Mouse (Mus musculus): Measurements from ENCODE around the gene Gigyf1. TPM values are rescaled to one million over a fixed set of nuclear protein-coding genes. Genes with fewer than 3 reads are reported as not detected.

The Gigyf1 gene
- total RNA-seq, 1 experiment from 2014 or later: 16.3 TPM

DNA sequence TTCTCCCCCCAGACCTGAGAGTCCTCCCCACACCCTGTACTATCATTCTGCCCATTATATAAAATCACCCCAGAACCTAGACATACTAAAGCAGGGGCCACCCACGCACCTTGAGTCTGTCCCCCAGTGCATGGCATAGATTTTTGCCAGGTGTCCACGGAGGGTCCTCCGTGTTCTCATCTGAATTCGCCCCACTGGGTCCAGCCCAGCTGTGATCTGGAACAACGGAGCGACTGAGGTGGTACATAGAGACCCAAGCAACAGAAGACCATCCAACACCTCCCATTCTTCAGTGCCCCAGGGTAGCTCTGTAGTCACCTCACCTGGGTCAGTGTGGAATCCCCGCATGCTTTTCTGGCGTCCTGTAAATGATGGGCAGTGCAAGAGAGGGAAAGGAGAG, 11.7 kb downstream of the Gigyf1 start:
- ATAC-seq (replicated peaks in 1 of 2; ENCODE audit: insufficient read depth in 1 of 2, low FRiP score in 2 of 2, low TSS enrichment in 1 of 2, low read depth in 1 of 2, poor library complexity in 2 of 2, severe bottlenecking in 2 of 2): no peak

DNA sequence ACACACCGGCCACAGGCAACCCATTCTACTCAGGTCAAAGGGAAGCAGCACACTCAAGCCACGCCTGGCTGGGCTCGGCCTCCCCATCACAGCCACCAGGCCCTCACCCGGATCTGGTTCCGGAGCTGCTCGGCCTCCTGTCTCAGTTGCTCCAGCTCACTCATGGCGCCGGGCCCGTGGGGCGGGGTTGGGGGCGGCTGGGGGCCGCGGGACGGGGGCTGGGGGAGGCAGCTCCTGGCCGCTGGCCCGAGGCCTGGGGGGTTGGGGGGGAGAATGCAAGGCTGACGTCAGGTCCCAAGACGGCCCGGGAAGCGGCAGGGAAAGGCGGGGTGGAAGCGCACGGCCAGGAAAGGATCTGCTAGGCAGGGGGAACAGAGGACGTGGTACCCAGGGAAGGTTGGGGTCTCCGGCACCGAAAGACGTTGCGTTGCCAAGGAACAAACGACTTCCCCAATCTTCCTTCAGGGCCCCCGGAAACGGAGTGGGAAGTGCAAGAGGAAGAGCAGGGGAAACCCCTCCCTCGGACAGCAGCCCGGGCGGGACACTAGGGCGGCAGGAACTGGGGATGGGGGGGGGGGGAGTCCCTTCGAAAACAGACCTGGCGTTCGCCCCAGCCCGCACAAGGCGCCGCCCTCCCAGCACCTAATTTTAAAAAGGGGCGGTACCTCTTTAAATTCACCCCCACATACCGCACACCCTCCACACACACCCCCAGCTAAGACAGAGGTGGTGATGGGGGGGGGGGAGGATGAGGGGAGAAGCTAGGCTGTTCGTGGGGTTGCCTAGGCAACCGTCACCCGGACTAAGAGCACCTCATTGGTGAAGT, 12.5 kb downstream of the Gigyf1 start:
- peak in 1 of 2 experiments; percentile 11; a peak in 2 of 4 replicates for ATAC-seq (replicated peaks in 1 of 2; ENCODE audit: insufficient read depth in 1 of 2, low FRiP score in 2 of 2, low TSS enrichment in 1 of 2, low read depth in 1 of 2, poor library complexity in 2 of 2, severe bottlenecking in 2 of 2)

DNA sequence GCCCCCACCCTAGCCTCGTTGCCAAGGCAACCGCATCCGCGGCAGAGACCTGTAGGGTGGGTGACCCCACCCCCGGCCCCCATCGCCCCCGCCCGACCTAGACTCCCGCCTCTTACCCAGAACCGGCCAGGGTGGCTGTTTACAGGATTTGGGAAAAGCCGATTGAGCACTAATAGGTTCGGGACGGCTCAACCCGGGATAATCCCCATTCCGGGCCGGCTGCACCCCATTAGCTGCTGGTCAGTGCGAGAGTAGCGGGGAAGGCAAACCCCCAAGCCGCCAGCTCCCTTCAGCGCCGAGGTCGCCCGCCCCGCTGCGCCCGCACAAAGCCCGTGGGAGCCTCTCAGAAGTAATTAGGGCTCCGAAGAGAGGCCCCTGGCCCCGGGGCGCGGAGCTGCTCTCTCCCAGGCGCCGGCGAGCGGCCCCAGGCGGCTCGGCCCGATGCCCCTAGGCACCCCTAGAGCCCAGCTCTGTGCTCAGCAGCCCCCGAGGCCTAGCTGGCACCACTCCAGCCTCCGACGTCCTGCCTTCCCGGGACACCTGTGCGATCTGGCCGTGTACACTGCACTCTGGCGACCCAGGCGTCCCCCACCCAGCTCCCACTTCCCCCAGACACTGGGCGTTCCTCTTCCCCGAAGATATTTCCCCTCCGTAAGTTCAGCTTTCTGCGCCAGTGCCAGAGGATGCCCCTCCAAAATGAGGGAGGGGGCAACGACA, 13.2 kb downstream of the Gigyf1 start:
- ATAC-seq (replicated peaks in 1 of 2; ENCODE audit: insufficient read depth in 1 of 2, low FRiP score in 2 of 2, low TSS enrichment in 1 of 2, low read depth in 1 of 2, poor library complexity in 2 of 2, severe bottlenecking in 2 of 2): no peak

DNA sequence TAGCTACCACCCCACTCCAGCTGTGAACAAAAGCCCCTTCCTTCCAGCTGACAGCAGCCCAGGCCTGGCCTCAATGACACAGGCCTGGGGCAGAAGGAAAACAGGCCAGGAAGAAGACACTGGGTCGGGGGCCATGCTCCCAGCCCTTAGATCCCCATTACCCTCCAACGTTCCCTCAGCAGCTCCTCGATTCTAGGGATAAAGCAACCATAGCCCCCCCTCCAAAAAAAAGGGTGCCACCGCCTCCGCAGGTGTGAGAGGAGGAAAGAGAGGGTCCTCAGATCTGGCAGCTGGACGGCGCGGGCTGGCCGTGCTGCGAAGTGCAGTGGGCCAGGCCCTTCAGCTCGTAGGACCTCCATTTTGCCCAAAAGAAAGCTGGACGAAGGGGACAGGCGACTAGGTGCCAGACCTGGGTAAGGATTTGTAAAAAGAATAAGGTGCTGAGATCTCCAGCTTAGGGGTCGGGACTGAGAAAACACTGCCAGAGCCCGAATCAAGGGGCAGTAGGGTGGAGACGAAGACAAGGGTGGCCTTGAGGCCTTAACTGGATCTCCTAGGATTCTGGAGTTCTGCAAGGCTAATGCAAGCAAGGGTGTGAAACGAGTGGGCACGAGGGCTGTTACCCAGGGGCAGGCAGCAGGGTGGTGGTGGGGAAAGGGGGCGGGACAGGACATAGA, 13.9 kb downstream of the Gigyf1 start:
- no peak for ATAC-seq (replicated peaks in 1 of 2; ENCODE audit: insufficient read depth in 1 of 2, low FRiP score in 2 of 2, low TSS enrichment in 1 of 2, low read depth in 1 of 2, poor library complexity in 2 of 2, severe bottlenecking in 2 of 2)

DNA sequence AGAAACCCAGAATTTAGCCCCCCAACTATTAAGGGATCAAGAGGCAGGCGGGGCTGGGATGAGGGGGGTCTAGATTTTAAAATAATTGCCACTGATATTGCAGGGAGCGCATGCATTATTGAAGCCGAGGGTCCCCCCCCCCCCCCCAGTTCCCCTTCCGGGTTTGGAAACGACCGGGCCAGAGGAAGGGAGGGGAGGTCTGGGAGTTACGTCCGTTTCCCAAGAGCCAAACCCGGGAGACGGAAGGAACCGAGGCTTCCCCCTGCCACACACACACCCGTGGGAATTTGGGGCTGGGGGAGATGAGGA, 14.4 kb downstream of the Gigyf1 start:
- peak in 1 of 2 experiments; percentile 5; a peak in 1 of 4 replicates for ATAC-seq (replicated peaks in 1 of 2; ENCODE audit: insufficient read depth in 1 of 2, low FRiP score in 2 of 2, low TSS enrichment in 1 of 2, low read depth in 1 of 2, poor library complexity in 2 of 2, severe bottlenecking in 2 of 2)

DNA sequence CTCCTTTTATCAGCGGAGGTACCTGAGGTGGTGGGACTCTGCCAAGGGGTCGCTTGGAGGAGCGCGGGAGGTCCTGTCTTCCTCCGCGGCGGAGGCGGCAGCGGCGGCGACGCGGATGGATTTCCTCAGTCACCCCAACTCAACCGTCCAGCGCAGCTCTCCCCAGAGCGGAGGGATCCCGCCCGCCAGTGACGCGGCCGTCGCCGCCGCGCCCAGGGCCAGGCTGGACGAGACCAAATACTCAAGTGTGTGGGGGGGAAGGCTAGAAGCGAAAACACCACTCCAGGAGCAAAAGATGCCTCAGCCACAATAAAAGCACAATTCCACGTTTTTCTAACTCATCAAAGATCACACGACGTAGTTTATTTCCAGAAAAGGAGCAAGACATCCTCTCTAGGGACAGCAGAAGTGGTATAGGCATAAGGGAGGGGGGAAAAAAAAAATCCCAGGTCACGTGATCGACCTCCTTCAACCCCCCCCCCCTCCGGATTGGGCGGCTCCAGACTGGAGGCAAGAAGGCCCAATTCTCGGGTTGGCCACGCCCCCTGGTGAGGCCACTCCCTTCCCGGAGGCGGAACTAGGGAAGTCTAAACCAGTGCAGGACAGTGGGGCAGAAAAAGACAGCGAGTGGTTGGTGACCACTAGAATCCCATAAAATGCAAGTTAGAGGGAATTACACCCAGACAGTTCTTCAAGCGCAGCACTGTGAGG, 14.9 kb downstream of the Gigyf1 start, which contains the start of the genes Epo and Gnb2:
Gene Epo, minus strand, starts transcription at position 126 of the 711 bp plus-strand sequence.
Gene Gnb2, minus strand, starts transcription at position 394 of the 711 bp plus-strand sequence.
- peak; percentile 80 to 82 for ATAC-seq (replicated peaks in 1 of 2; ENCODE audit: insufficient read depth in 1 of 2, low FRiP score in 2 of 2, low TSS enrichment in 1 of 2, low read depth in 1 of 2, poor library complexity in 2 of 2, severe bottlenecking in 2 of 2)

DNA sequence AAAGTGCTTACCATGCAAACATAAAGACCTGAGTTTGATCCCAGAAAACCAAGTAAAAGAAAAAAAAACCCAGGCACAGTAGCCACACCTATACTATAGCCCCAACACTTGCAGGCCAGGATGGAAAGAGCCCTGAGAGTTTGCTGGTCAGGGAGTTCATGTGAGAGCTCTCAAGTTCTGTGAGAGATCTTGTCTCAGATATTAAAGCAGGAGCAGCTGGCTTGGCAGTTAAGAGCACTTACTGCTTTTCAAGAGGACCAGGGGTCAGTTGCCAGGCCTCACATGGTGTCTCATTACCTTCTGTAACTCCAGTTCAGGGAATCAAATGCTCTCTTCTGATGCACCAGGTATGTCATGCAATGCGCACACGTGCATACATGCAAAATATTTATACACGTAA, 16.4 kb downstream of the Gigyf1 start:
- ATAC-seq (replicated peaks in 1 of 2; ENCODE audit: insufficient read depth in 1 of 2, low FRiP score in 2 of 2, low TSS enrichment in 1 of 2, low read depth in 1 of 2, poor library complexity in 2 of 2, severe bottlenecking in 2 of 2): no peak

DNA sequence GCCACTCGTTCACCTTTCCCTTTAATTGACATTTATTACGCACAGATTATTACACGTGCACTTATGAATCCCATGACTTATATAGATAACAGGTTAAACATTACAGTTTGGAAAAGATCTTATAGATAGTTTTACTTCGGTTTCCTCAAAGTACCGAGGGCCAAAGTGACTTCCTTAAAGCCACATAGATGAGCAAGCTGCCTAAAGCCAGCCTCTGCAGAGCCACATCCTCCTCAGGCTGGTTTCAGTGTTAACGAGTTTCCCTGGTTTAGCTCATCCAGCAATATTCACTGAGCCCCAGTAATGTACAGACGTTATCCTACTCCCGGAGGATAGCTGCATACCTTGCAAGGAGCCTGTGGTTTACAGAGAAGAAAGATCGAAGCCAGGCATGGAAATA, 17.0 kb downstream of the Gigyf1 start:
- no peak for ATAC-seq (replicated peaks in 1 of 2; ENCODE audit: insufficient read depth in 1 of 2, low FRiP score in 2 of 2, low TSS enrichment in 1 of 2, low read depth in 1 of 2, poor library complexity in 2 of 2, severe bottlenecking in 2 of 2)

DNA sequence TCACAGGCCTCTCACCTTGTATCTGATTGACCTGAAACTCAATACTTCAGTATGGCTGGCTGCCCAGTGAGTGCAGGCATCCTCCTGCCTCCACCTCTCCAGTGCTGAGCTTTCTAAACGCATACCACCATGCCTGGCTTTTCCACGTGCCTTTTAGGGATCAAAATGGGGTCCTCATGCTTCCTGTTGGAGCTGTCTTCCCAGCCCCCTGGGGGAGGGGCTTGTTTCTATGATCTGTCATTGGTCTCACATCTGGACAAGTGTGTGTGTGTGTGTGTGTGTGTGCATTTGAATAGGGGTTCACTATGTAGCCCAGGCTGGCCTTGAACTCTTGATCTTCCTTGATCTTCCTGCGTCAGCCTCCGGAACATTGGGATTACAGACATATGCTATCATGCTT, 19.1 kb downstream of the Gigyf1 start:
- no peak for ATAC-seq (replicated peaks in 1 of 2; ENCODE audit: insufficient read depth in 1 of 2, low FRiP score in 2 of 2, low TSS enrichment in 1 of 2, low read depth in 1 of 2, poor library complexity in 2 of 2, severe bottlenecking in 2 of 2)

DNA sequence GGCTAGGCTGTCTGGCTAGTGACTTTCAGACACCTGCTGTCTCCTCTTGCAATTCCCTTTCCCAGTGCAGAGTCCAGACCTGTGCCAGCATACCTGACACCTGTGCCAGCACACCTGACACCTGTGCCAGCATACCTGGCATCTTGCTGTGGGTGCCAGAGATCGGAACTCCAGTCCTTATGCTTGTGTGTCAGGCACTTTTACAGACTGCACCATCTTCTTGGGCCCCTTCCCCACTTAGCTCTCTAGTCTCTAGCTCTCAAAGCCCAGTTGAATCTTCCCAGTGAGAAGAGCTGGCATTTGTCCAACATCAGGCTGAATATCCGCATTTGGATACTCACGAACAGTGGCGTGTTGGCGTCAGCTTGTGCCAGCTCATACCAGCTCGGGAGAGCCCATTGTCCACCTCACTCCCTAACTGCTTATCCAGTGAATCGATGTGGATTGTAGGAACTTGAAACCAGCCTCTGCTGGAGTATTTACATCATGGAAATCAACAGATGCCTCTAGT, 21.0 kb downstream of the Gigyf1 start:
- no peak for ATAC-seq (replicated peaks in 1 of 2; ENCODE audit: insufficient read depth in 1 of 2, low FRiP score in 2 of 2, low TSS enrichment in 1 of 2, low read depth in 1 of 2, poor library complexity in 2 of 2, severe bottlenecking in 2 of 2)

DNA sequence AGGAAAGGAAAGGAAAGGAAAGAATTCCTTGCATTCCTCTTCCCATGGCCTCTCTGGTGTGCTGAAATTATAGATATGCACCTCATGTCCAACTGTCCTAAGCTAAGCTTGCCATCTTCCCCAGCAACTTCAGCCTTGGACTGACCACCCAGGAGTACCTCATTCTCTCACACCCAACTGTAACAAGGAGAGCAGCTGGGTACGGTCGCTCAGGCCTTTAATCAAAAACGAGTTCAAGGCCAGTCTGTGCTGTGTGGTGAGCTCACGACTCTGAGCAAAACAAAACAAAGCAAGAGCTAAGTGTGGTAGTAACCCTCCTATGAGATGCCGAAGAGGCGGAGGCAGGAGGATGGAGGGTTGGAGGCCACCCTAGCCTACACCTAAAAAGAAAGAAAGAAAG, 22.6 kb downstream of the Gigyf1 start:
- ATAC-seq (replicated peaks in 1 of 2; ENCODE audit: insufficient read depth in 1 of 2, low FRiP score in 2 of 2, low TSS enrichment in 1 of 2, low read depth in 1 of 2, poor library complexity in 2 of 2, severe bottlenecking in 2 of 2): no peak

DNA sequence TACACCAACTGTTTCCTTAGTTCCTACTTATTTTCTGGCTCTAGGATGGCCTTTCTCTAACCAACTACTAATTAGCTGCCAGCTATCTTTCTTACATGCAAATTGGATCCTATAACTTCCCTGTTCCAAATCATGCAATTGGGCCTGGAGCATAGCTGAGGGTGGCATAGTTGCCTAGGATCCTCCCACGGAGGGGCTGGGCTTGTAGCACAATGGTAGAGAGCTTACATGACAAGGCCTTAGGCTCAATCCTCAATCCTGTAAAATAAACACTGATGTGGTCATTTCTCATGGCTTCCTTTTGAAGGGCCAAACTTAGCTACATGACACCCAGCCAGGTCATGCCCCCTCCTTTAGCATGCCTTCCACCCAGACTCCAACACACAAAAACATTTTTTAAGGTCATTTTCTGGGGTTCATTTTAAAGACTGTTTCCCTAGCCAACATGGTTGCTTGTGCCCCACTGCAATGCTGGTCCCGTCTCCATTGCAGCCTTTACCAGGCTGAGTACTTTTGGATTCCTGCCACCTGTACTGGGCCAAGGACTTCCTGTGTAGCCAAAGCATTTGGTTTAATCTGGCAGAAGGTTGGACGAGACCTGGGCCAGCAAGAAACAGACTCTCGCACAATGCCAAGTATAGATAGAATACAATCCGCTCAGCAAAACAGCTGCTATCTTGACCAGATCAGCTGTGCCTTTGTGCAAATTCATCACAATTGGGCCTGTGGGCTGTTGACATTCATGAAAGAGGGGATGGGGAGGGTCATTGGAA, 23.6 kb downstream of the Gigyf1 start:
- 0 out of 4 replicates have a peak, but pooled peaks of 1 of the 2 experiments have one; percentile 12 for ATAC-seq (replicated peaks in 1 of 2; ENCODE audit: insufficient read depth in 1 of 2, low FRiP score in 2 of 2, low TSS enrichment in 1 of 2, low read depth in 1 of 2, poor library complexity in 2 of 2, severe bottlenecking in 2 of 2)

DNA sequence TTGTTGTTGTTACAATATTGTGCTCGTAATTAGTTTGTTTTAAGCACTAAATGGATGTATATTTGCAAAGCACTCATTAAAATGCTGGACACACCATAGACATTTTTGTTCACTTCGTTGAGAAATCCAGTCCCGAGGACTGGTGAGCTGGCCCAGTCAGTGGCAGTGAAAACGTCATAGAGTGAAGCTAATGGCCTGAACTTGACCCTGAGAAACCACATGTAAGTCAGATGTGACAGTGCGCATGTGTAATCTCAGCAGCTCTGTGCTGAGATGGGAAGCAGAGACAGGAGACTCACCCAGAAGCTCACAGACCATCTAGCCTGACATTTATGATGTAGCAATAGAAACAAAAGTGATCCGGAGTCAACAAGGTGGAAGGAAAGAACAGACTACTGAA, 26.6 kb downstream of the Gigyf1 start:
- no peak for ATAC-seq (replicated peaks in 1 of 2; ENCODE audit: insufficient read depth in 1 of 2, low FRiP score in 2 of 2, low TSS enrichment in 1 of 2, low read depth in 1 of 2, poor library complexity in 2 of 2, severe bottlenecking in 2 of 2)

DNA sequence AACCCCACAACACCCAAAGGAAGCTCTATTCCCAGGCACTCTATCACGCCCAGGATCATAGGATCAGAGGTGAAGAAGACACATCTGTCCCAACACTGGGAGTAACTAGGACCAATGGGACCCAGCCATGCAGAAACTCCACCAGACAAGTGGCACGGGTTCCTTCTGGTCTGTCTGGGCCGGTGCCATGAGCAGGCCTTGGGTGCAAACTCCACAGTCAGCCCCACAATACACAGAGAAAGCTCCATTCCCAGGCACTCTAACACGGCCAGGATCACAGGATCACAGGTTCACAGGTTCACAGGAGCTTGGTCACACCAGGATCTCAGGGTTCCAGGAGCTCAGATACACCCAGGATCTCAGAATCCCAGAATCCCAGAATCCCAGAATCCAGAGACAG, 27.2 kb downstream of the Gigyf1 start:
- no peak for ATAC-seq (replicated peaks in 1 of 2; ENCODE audit: insufficient read depth in 1 of 2, low FRiP score in 2 of 2, low TSS enrichment in 1 of 2, low read depth in 1 of 2, poor library complexity in 2 of 2, severe bottlenecking in 2 of 2)

DNA sequence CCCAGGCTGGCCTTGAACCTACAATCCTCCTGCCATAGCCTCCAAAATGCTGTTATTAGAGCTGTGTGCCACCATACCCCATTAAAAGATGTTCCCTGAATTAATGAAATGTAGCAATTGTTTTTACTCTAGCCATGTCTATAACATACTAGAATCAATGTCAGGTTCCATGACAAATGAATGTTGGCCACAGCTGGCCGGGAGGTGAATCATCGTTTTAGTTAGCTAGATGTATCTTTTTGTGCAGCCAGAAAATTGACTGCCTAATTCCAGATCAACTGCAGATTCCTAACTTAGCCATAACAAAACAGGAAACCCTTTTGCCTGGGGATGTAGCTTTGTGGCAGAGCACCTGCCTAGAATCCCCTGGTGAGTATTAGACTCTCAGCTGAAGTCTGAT, 31.5 kb downstream of the Gigyf1 start:
- no peak for ATAC-seq (replicated peaks in 1 of 2; ENCODE audit: insufficient read depth in 1 of 2, low FRiP score in 2 of 2, low TSS enrichment in 1 of 2, low read depth in 1 of 2, poor library complexity in 2 of 2, severe bottlenecking in 2 of 2)

DNA sequence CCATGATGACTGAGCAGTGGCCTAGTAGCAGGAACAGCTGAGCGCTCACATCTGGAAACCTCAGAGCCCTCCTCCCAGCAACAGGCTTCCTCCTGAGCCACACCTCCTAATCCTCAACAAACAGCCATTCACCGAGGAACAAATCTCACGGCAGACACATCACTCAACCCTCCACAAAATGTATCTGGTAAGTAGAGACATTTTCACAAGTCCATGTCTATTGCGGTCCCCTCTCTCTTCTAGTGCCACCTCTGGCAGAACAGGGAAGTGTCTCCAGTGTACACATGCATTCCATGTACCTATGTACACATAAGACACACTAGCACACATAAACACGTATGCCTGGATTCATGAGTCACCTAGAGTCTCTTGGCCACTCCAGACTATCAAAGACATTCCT, 32.8 kb downstream of the Gigyf1 start:
- ATAC-seq (replicated peaks in 1 of 2; ENCODE audit: insufficient read depth in 1 of 2, low FRiP score in 2 of 2, low TSS enrichment in 1 of 2, low read depth in 1 of 2, poor library complexity in 2 of 2, severe bottlenecking in 2 of 2): no peak

DNA sequence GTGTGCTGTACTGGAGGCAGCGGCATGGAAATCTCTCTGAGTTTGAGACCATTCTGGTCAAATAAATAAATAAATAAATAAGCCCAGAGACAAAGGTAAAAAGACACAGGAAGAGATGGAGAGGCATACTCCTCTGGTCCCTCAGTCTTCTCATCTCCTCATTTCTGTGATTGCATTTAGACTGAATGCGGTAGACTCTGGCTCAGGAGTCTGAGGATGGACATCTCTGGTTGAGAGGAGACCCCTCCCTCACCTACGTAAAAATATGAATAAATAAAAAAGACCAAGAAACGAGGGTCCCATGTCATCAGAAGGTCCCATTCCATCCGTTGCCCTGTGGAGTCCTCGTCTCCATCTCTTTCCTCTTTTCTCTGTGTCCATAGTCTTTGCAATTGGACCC, 34.7 kb downstream of the Gigyf1 start:
- no peak for ATAC-seq (replicated peaks in 1 of 2; ENCODE audit: insufficient read depth in 1 of 2, low FRiP score in 2 of 2, low TSS enrichment in 1 of 2, low read depth in 1 of 2, poor library complexity in 2 of 2, severe bottlenecking in 2 of 2)
